Mouse (Mus musculus): ENCODE data around the gene Sdhb. TPM values are rescaled to one million over a fixed set of nuclear protein-coding genes. Genes with fewer than 3 reads are reported as not detected.

Gene Sdhb
- polyA plus RNA-seq, 1 experiment from 2014 or later = 456 TPM

DNA sequence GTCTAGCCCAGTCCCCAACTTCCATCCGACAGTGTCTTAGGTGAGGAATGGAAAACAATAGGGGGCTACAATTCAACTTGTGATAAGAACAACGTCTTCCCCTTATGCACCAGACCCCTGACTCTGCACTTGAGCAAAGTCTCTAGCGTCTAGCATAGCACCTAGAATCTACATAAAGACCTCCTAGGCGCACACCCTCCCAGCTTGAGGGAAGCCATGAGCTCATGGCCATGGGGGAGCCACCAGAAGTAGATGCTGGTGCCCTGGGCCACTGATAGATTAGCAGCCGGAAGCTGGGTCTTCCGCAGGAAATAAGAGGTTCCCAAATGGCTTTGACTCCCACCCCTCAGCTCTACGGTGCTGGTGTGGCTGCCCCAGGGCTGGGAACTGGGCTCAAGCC lies 26.5 kb downstream of the Sdhb start:
- peak overlapping the region; percentile 95 for H3K9ac ChIP-seq (replicated peaks; ENCODE audit: low read length)

DNA sequence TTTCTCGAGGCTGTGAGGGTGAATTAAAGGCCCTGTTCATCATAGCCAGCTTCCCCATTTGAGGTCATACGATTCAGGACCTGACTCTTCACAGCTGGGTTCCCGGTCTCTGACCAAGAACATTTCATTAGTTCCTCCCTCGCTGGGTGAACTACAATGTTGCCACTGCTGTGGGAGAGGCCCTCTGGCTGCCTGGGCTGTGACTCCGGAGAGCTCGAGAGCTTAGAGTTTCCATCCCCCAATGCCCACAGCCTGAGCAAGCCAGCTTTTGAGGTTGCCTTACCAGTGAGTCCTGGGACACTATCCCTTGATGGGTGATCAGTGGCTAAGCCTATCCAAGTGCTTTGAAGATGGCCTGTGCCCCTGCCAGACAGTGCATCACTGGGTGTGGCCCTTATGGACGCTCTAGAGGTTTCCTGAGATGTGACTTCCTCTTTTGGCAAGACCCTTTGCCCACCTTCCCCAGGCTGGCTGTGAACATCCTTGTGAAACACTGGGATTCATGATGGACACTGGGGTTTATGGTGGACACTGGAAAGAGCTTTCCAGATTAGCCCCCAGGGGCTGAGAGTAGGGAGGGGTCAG lies 27.8 kb downstream of the Sdhb start:
- H3K27ac ChIP-seq (replicated peaks; ENCODE audit: low read depth, low read length) = no peak overlapping the region
- H3K9me3 ChIP-seq (ENCODE audit: control insufficient read depth, low read length) = no peaks in the 10 kb centered on the region
- peak overlapping the region; percentile 76 for H3K4me2 ChIP-seq (ENCODE audit: low read length)
- DNase-seq (no peak), ATAC-seq (ENCODE audit: low FRiP score, low TSS enrichment) (no peak)
- H3K4me1 ChIP-seq (ENCODE audit: control insufficient read depth, insufficient read depth, low read length) = peaks cover 29% of the 10 kb centered on the region
- H3K4me3 ChIP-seq (replicated peaks; ENCODE audit: low read depth, low read length) = peak overlapping the region; percentile 98; the same call in 1 of the 2 replicates
- no peaks in the 10 kb centered on the region for H3K27me3 ChIP-seq (ENCODE audit: control insufficient read depth, insufficient read depth, low read length)
- 66% methylated on average over 7 of the region's 7 CpGs for WGBS
- H3K9ac ChIP-seq (replicated peaks; ENCODE audit: low read length) = no peak overlapping the region; the same call in 1 of the 2 replicates
- H3K36me3 ChIP-seq (ENCODE audit: control insufficient read depth, insufficient read depth, low read length) = peaks cover 29% of the 10 kb centered on the region

More for the DNA sequence above, 26.5 kb downstream of the Sdhb start:
- ATAC-seq (ENCODE audit: low FRiP score, low TSS enrichment) (no peak), DNase-seq (no peak)
- peaks cover 15% of the 10 kb centered on the region for H3K36me3 ChIP-seq (ENCODE audit: control insufficient read depth, insufficient read depth, low read length)
- no peaks in the 10 kb centered on the region for H3K27me3 ChIP-seq (ENCODE audit: control insufficient read depth, insufficient read depth, low read length)
- H3K9me3 ChIP-seq (ENCODE audit: control insufficient read depth, low read length) = no peaks in the 10 kb centered on the region
- peak overlapping the region; percentile 87; the same call in 1 of the 2 replicates for H3K27ac ChIP-seq (replicated peaks; ENCODE audit: low read depth, low read length)
- 33% methylated on average over 7 of the region's 7 CpGs for WGBS
- H3K4me1 ChIP-seq (ENCODE audit: control insufficient read depth, insufficient read depth, low read length) = peaks cover 34% of the 10 kb centered on the region
- peak overlapping the region; percentile 76 for H3K4me2 ChIP-seq (ENCODE audit: low read length)
- H3K4me3 ChIP-seq (replicated peaks; ENCODE audit: low read depth, low read length) = peak overlapping the region; percentile 98

GRCm38 (mm10) chr4:140989447-140989846 lies 28.4 kb downstream of the Sdhb start:
- no peak overlapping the region for H3K4me3 ChIP-seq (replicated peaks; ENCODE audit: low read depth, low read length)
- DNase-seq = no peak
- no peak for ATAC-seq (ENCODE audit: low FRiP score, low TSS enrichment)
- no peaks in the 10 kb centered on the region for H3K9me3 ChIP-seq (ENCODE audit: control insufficient read depth, low read length)
- no peaks in the 10 kb centered on the region for H3K27me3 ChIP-seq (ENCODE audit: control insufficient read depth, insufficient read depth, low read length)
- H3K4me1 ChIP-seq (ENCODE audit: control insufficient read depth, insufficient read depth, low read length) = peaks cover 29% of the 10 kb centered on the region
- peak overlapping the region; percentile 76; the same call in 1 of the 2 replicates for H3K4me2 ChIP-seq (ENCODE audit: low read length)
- H3K36me3 ChIP-seq (ENCODE audit: control insufficient read depth, insufficient read depth, low read length) = peaks cover 35% of the 10 kb centered on the region
- 86% methylated on average over 14 of the region's 14 CpGs for WGBS
- H3K9ac ChIP-seq (replicated peaks; ENCODE audit: low read length) = no peak overlapping the region
- no peak overlapping the region for H3K27ac ChIP-seq (replicated peaks; ENCODE audit: low read depth, low read length)

DNA sequence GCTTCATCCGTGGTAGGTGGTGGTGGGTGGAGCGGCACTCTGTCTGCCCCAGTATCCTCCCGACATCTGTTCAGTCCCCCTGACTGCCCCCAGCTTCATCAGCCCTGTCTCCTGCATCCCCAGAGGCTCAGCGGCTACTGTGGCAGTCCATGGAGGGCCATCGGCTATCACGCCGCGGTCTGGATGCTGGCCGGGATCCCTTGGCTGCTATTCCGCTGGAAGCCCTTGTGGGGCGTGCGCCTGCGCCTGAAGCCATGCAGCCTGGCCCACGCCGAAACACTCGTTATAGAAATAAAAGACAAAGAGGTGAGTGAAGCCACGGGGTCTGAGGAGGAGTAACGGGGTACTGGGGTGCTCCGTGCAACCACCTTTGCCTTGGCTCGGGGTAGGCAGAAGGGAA lies 31.2 kb downstream of the Sdhb start:
- Histone ChIP-seq H3K27me3 (ENCODE audit: control insufficient read depth, insufficient read depth, low read length) (no peaks in the 10 kb centered on the region), H3K4me2 (ENCODE audit: low read length) (no peak overlapping the region), H3K9me3 (ENCODE audit: control insufficient read depth, low read length) (no peaks in the 10 kb centered on the region), H3K9ac (replicated peaks; ENCODE audit: low read length) (no peak overlapping the region), H3K36me3 (ENCODE audit: control insufficient read depth, insufficient read depth, low read length) (peaks cover 63% of the 10 kb centered on the region), H3K4me3 (replicated peaks; ENCODE audit: low read depth, low read length) (no peak overlapping the region), H3K27ac (replicated peaks; ENCODE audit: low read depth, low read length) (no peak overlapping the region), H3K4me1 (ENCODE audit: control insufficient read depth, insufficient read depth, low read length) (peaks cover 27% of the 10 kb centered on the region)
- DNase-seq (no peak), ATAC-seq (ENCODE audit: low FRiP score, low TSS enrichment) (no peak)
- WGBS = 82% methylated on average over 20 of the region's 20 CpGs

- H3K9me3 ChIP-seq (ENCODE audit: control insufficient read depth, low read length) = no peaks in the 10 kb centered on the region
- DNase-seq = no peak
- H3K4me2 ChIP-seq (ENCODE audit: low read length) = no peak overlapping the region
- H3K36me3 ChIP-seq (ENCODE audit: control insufficient read depth, insufficient read depth, low read length) = peaks cover 78% of the 10 kb centered on the region
- H3K27me3 ChIP-seq (ENCODE audit: control insufficient read depth, insufficient read depth, low read length) = no peaks in the 10 kb centered on the region
- 84% methylated on average over 8 of the region's 8 CpGs for WGBS
- no peak overlapping the region for H3K4me3 ChIP-seq (replicated peaks; ENCODE audit: low read depth, low read length)
- H3K4me1 ChIP-seq (ENCODE audit: control insufficient read depth, insufficient read depth, low read length) = peaks cover 11% of the 10 kb centered on the region
- no peak overlapping the region for H3K27ac ChIP-seq (replicated peaks; ENCODE audit: low read depth, low read length)
- ATAC-seq (ENCODE audit: low FRiP score, low TSS enrichment) = no peak
- no peak overlapping the region for H3K9ac ChIP-seq (replicated peaks; ENCODE audit: low read length)
Observed at GRCm38 (mm10) chr4:140993846-140994245, 32.8 kb downstream of the Sdhb start.

DNA sequence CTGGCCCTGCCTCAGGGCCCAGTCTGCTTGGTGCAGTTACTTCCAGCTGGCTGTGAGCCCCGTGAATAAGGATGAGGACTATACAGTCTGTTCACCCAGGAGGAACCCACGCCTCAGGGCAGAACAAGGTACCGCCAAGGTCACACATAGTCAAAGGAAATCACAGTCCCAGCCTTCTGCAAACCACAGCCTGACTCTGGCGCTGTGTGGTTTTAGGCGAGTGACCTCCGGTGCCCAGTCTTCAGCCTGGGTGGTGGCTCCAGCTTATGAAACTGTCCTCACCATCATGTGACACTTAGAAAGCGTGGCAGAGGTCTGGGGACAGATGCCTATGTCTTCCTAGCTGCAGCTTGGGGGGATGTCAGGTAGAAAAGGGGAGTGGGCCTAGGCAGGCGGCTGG lies 34.8 kb downstream of the Sdhb start:
- Histone ChIP-seq H3K36me3 (ENCODE audit: control insufficient read depth, insufficient read depth, low read length) (peaks cover 91% of the 10 kb centered on the region), H3K27ac (replicated peaks; ENCODE audit: low read depth, low read length) (no peak overlapping the region), H3K4me2 (ENCODE audit: low read length) (no peak overlapping the region), H3K27me3 (ENCODE audit: control insufficient read depth, insufficient read depth, low read length) (no peaks in the 10 kb centered on the region), H3K4me1 (ENCODE audit: control insufficient read depth, insufficient read depth, low read length) (no peaks in the 10 kb centered on the region), H3K4me3 (replicated peaks; ENCODE audit: low read depth, low read length) (no peak overlapping the region), H3K9me3 (ENCODE audit: control insufficient read depth, low read length) (no peaks in the 10 kb centered on the region), H3K9ac (replicated peaks; ENCODE audit: low read length) (no peak overlapping the region)
- DNase-seq = no peak
- ATAC-seq (ENCODE audit: low FRiP score, low TSS enrichment) = no peak
- 91% methylated on average over 8 of the region's 8 CpGs for WGBS

GRCm38 (mm10) chr4:140996812-140997211 lies 35.8 kb downstream of the Sdhb start:
- DNase-seq (no peak), ATAC-seq (ENCODE audit: low FRiP score, low TSS enrichment) (no peak)
- 98% methylated on average over 9 of the region's 9 CpGs for WGBS
- no peak overlapping the region for H3K9ac ChIP-seq (replicated peaks; ENCODE audit: low read length)
- peaks cover 98% of the 10 kb centered on the region for H3K36me3 ChIP-seq (ENCODE audit: control insufficient read depth, insufficient read depth, low read length)
- no peak overlapping the region for H3K27ac ChIP-seq (replicated peaks; ENCODE audit: low read depth, low read length)
- no peak overlapping the region for H3K4me2 ChIP-seq (ENCODE audit: low read length)
- no peak overlapping the region for H3K4me3 ChIP-seq (replicated peaks; ENCODE audit: low read depth, low read length)
- no peaks in the 10 kb centered on the region for H3K27me3 ChIP-seq (ENCODE audit: control insufficient read depth, insufficient read depth, low read length)
- no peaks in the 10 kb centered on the region for H3K4me1 ChIP-seq (ENCODE audit: control insufficient read depth, insufficient read depth, low read length)
- H3K9me3 ChIP-seq (ENCODE audit: control insufficient read depth, low read length) = no peaks in the 10 kb centered on the region

GRCm38 (mm10) chr4:141005983-141006382 lies 45.0 kb downstream of the Sdhb start:
- no peak overlapping the region for H3K27ac ChIP-seq (replicated peaks; ENCODE audit: low read depth, low read length)
- 76% methylated on average over 13 of the region's 13 CpGs for WGBS
- no peak overlapping the region for H3K4me3 ChIP-seq (replicated peaks; ENCODE audit: low read depth, low read length)
- H3K36me3 ChIP-seq (ENCODE audit: control insufficient read depth, insufficient read depth, low read length) = peaks cover 70% of the 10 kb centered on the region
- no peak overlapping the region for H3K4me2 ChIP-seq (ENCODE audit: low read length)
- H3K4me1 ChIP-seq (ENCODE audit: control insufficient read depth, insufficient read depth, low read length) = peaks cover 3% of the 10 kb centered on the region; the same call in 1 of the 2 replicates
- no peak overlapping the region for H3K9ac ChIP-seq (replicated peaks; ENCODE audit: low read length)
- no peaks in the 10 kb centered on the region for H3K27me3 ChIP-seq (ENCODE audit: control insufficient read depth, insufficient read depth, low read length)
- ATAC-seq (ENCODE audit: low FRiP score, low TSS enrichment) (no peak), DNase-seq (no peak)
- no peaks in the 10 kb centered on the region for H3K9me3 ChIP-seq (ENCODE audit: control insufficient read depth, low read length)

GRCm38 (mm10) chr4:141008028-141008427 lies 47.0 kb downstream of the Sdhb start:
- H3K9me3 ChIP-seq (ENCODE audit: control insufficient read depth, low read length) = no peaks in the 10 kb centered on the region
- no peak overlapping the region for H3K9ac ChIP-seq (replicated peaks; ENCODE audit: low read length)
- H3K36me3 ChIP-seq (ENCODE audit: control insufficient read depth, insufficient read depth, low read length) = peaks cover 55% of the 10 kb centered on the region
- H3K4me2 ChIP-seq (ENCODE audit: low read length) = no peak overlapping the region
- DNase-seq = no peak
- H3K4me3 ChIP-seq (replicated peaks; ENCODE audit: low read depth, low read length) = no peak overlapping the region
- H3K4me1 ChIP-seq (ENCODE audit: control insufficient read depth, insufficient read depth, low read length) = peaks cover 19% of the 10 kb centered on the region
- H3K27ac ChIP-seq (replicated peaks; ENCODE audit: low read depth, low read length) = no peak overlapping the region
- H3K27me3 ChIP-seq (ENCODE audit: control insufficient read depth, insufficient read depth, low read length) = no peaks in the 10 kb centered on the region
- WGBS = 91% methylated on average over 8 of the region's 8 CpGs
- no peak for ATAC-seq (ENCODE audit: low FRiP score, low TSS enrichment)

Data from midbrain, embryonic 14.5 days (tissue).